Mouse (Mus musculus) cerebellum, postnatal 10 days (tissue): ENCODE data around the gene Fam206a.

Experiments used
- DNase-seq, 2 experiments: peaks; one replicate each; pipeline ENCODE4 v3.0.0; 2021; ENCODE audit warnings: mixed read lengths in 2 of 2

Fam206a gene

GRCm38 (mm10) chr4:56845896-56846533 is 43.9 kb downstream of the Fam206a start:
- DNase-seq: no peak

- no peak for DNase-seq
These were observed 45.3 kb downstream of the Fam206a start for GRCm38 (mm10) chr4:56847400-56847799.

- no peak for DNase-seq
These were observed 45.9 kb downstream of the Fam206a start for GRCm38 (mm10) chr4:56848044-56848443.

GRCm38 (mm10) chr4:56850724-56851123 is 48.6 kb downstream of the Fam206a start:
- peak; percentile 22 to 37 for DNase-seq

- no peak for DNase-seq
These were observed 53.8 kb downstream of the Fam206a start for GRCm38 (mm10) chr4:56855935-56856334.

- DNase-seq: no peak
These were observed 54.3 kb downstream of the Fam206a start for GRCm38 (mm10) chr4:56856371-56856949.

- DNase-seq: no peak
These were observed 56.6 kb downstream of the Fam206a start for GRCm38 (mm10) chr4:56858733-56859132.
